Comparison of ENCODE assay signal across 9 mouse cellular contexts in genomic region chr6:14207509-14207908, GRCm38 (mm10).
A peak's percentile ranks its signal among the peaks of the same experiment; 100 is the strongest.
DNase-seq lines count a peak whose midpoint lies in the region; ATAC-seq and TF ChIP-seq lines count a peak whose summit lies in the region.
"Had no signal": no experiment of that assay in that cellular context is flagged by ENCODE, and none has a peak within 500 bp of the region (broad histone marks: within the 10 kb centered on the region; RNA-seq: fewer than 3 reads in every experiment).

No protein-coding gene starts in this region.

- no peak for ATAC-seq in intestine, embryonic 14.5 days (replicated peaks; ENCODE audit: low FRiP score, low TSS enrichment, low read depth)
- no peak for ATAC-seq in intestine, embryonic 15.5 days
- ATAC-seq in neural tube, embryonic 11.5 days (ENCODE audit: insufficient read depth, low FRiP score, low TSS enrichment) = peak; percentile 67; the same call in 1 of the 2 replicates

- H3K4me2 ChIP-seq in intestine, embryonic 14.5 days (ENCODE audit: low read length) = no peak overlapping the region
- no peak overlapping the region for H3K4me2 ChIP-seq in intestine, embryonic 15.5 days (replicated peaks)
- no peak overlapping the region for H3K4me2 ChIP-seq in neural tube, embryonic 11.5 days (ENCODE audit: low read depth)

- no peak for TF ChIP-seq POLR2A in embryonic fibroblast, embryonic 13.5 days (IDR thresholded peaks at IDR 0.05; ENCODE audit: low read depth, low read length)

- no peaks in the 10 kb centered on the region for H3K9me3 ChIP-seq in intestine, embryonic 14.5 days (ENCODE audit: control insufficient read depth, low read length)
- H3K9me3 ChIP-seq in intestine, embryonic 15.5 days = no peaks in the 10 kb centered on the region
- no peaks in the 10 kb centered on the region for H3K9me3 ChIP-seq in limb, embryonic 10.5 days (replicated peaks)
- H3K9me3 ChIP-seq in neural tube, embryonic 11.5 days (ENCODE audit: control insufficient read depth, low read length) = no peaks in the 10 kb centered on the region
- H3K9me3 ChIP-seq: megakaryocyte, embryonic 14.5 days had no signal

- no peaks in the 10 kb centered on the region for H3K36me3 ChIP-seq in intestine, embryonic 14.5 days (ENCODE audit: control insufficient read depth, insufficient read depth, low read length)
- H3K36me3 ChIP-seq in intestine, embryonic 15.5 days = no peaks in the 10 kb centered on the region
- H3K36me3 ChIP-seq in limb, embryonic 10.5 days = no peaks in the 10 kb centered on the region
- H3K36me3 ChIP-seq in neural tube, embryonic 11.5 days (ENCODE audit: control insufficient read depth, insufficient read depth, low read length) = no peaks in the 10 kb centered on the region

- H3K4me1 ChIP-seq in intestine, embryonic 14.5 days (replicated peaks; ENCODE audit: control insufficient read depth, insufficient read depth, low read length) = no peaks in the 10 kb centered on the region
- H3K4me1 ChIP-seq in intestine, embryonic 15.5 days (replicated peaks) = no peaks in the 10 kb centered on the region
- H3K4me1 ChIP-seq in embryonic fibroblast, embryonic 13.5 days (ENCODE audit: control insufficient read depth, insufficient read depth, low read length) = no peaks in the 10 kb centered on the region
- no peaks in the 10 kb centered on the region for H3K4me1 ChIP-seq in limb, embryonic 10.5 days
- no peaks in the 10 kb centered on the region for H3K4me1 ChIP-seq in neural tube, embryonic 11.5 days (ENCODE audit: control insufficient read depth, insufficient read depth, low read length)
- H3K4me1 ChIP-seq: megakaryocyte, embryonic 14.5 days had no signal

- no peak overlapping the region for H3K9ac ChIP-seq in intestine, embryonic 14.5 days (ENCODE audit: low read length)
- no peak overlapping the region for H3K9ac ChIP-seq in intestine, embryonic 15.5 days
- no peak overlapping the region for H3K9ac ChIP-seq in neural tube, embryonic 11.5 days (ENCODE audit: low read length)

- DNase-seq in intestine, embryonic 14.5 days (ENCODE audit: low spot score) = peak; percentile 72
- peak; percentile 33 to 64 for DNase-seq in adrenal gland, postnatal 36 days
- peak; percentile 4 to 52 for DNase-seq in kidney, adult 8-10 months
- DNase-seq in limb, embryonic 10.5 days (ENCODE audit: low spot score) = peak; percentile 61
- peak; percentile 66 for DNase-seq in neural tube, embryonic 11.5 days (ENCODE audit: low spot score)
- peak; percentile 23 to 41 for DNase-seq in urinary bladder, postnatal 36 days (ENCODE audit: low spot score in 2 of 2)

- H3K4me3 ChIP-seq in intestine, embryonic 14.5 days (ENCODE audit: low read depth, low read length) = no peak overlapping the region
- no peak overlapping the region for H3K4me3 ChIP-seq in intestine, embryonic 15.5 days (replicated peaks)
- no peak overlapping the region for H3K4me3 ChIP-seq in embryonic fibroblast, embryonic 13.5 days (ENCODE audit: insufficient read depth, low read length)
- no peak overlapping the region for H3K4me3 ChIP-seq in limb, embryonic 10.5 days
- H3K4me3 ChIP-seq in neural tube, embryonic 11.5 days (ENCODE audit: low read depth, low read length) = no peak overlapping the region
- H3K4me3 ChIP-seq: megakaryocyte, embryonic 14.5 days had no signal

- no peak overlapping the region for H3K27ac ChIP-seq in intestine, embryonic 14.5 days (ENCODE audit: low read depth)
- H3K27ac ChIP-seq in intestine, embryonic 15.5 days = no peak overlapping the region
- H3K27ac ChIP-seq in embryonic fibroblast, embryonic 13.5 days (ENCODE audit: insufficient read depth, low read length) = no peak overlapping the region
- no peak overlapping the region for H3K27ac ChIP-seq in limb, embryonic 10.5 days
- no peak overlapping the region for H3K27ac ChIP-seq in neural tube, embryonic 11.5 days (ENCODE audit: low read depth, low read length)

- 19% methylated on average over 2 of the region's 2 CpGs for WGBS in intestine, embryonic 14.5 days
- WGBS in intestine, embryonic 15.5 days = 20% methylated on average over 2 of the region's 2 CpGs
- WGBS in limb, embryonic 10.5 days = 15% methylated on average over 2 of the region's 2 CpGs
- 19% methylated on average over 2 of the region's 2 CpGs for WGBS in neural tube, embryonic 11.5 days

- peak; percentile 48; the same call in 1 of the 2 replicates for TF ChIP-seq CTCF in embryonic fibroblast, embryonic 13.5 days (IDR thresholded peaks at IDR 0.05; ENCODE audit: borderline replicate concordance, insufficient read depth, low read length)

- H3K27me3 ChIP-seq in intestine, embryonic 14.5 days (replicated peaks; ENCODE audit: control insufficient read depth, insufficient read depth, low read length) = no peaks in the 10 kb centered on the region
- no peaks in the 10 kb centered on the region for H3K27me3 ChIP-seq in intestine, embryonic 15.5 days (replicated peaks)
- H3K27me3 ChIP-seq in limb, embryonic 10.5 days (ENCODE audit: low read depth, poor library complexity, severe bottlenecking) = no peaks in the 10 kb centered on the region
- no peaks in the 10 kb centered on the region for H3K27me3 ChIP-seq in neural tube, embryonic 11.5 days (ENCODE audit: control insufficient read depth, insufficient read depth, low read length)
- H3K27me3 ChIP-seq: megakaryocyte, embryonic 14.5 days had no signal
